Mouse (Mus musculus): ENCODE data around the gene Gramd1b.

Gene Gramd1b

GRCm38 (mm10) chr9:40519294-40519693 lies 11.9 kb downstream of the Gramd1b start:
- no peak for DNase-seq (ENCODE audit: low read depth in 2 of 2, low spot score in 2 of 2)

- DNase-seq (ENCODE audit: low read depth in 2 of 2, low spot score in 2 of 2) = no peak
Measured at GRCm38 (mm10) chr9:40511970-40512369, 19.2 kb downstream of the Gramd1b start.

GRCm38 (mm10) chr9:40509479-40509878 lies 21.7 kb downstream of the Gramd1b start:
- DNase-seq (ENCODE audit: low read depth in 2 of 2, low spot score in 2 of 2) = no peak

- no peak for DNase-seq (ENCODE audit: low read depth in 2 of 2, low spot score in 2 of 2)
Measured at GRCm38 (mm10) chr9:40506576-40506975, 24.6 kb downstream of the Gramd1b start.

GRCm38 (mm10) chr9:40505471-40506312 lies 25.5 kb downstream of the Gramd1b start:
- DNase-seq (ENCODE audit: low read depth in 2 of 2, low spot score in 2 of 2) = peak in 1 of 2 experiments; percentile 8

- DNase-seq (ENCODE audit: low read depth in 2 of 2, low spot score in 2 of 2) = no peak
Measured at GRCm38 (mm10) chr9:40504886-40505285, 26.3 kb downstream of the Gramd1b start.

- DNase-seq (ENCODE audit: low read depth in 2 of 2, low spot score in 2 of 2) = no peak
Measured at GRCm38 (mm10) chr9:40500691-40501090, 30.5 kb downstream of the Gramd1b start.

- DNase-seq (ENCODE audit: low read depth in 2 of 2, low spot score in 2 of 2) = peak in 1 of 2 experiments; percentile 17
Measured at GRCm38 (mm10) chr9:40482351-40483084, 48.7 kb downstream of the Gramd1b start.

GRCm38 (mm10) chr9:40481271-40481670 lies 49.9 kb downstream of the Gramd1b start:
- DNase-seq (ENCODE audit: low read depth in 2 of 2, low spot score in 2 of 2) = no peak

GRCm38 (mm10) chr9:40479333-40479732 lies 51.9 kb downstream of the Gramd1b start:
- DNase-seq (ENCODE audit: low read depth in 2 of 2, low spot score in 2 of 2) = peak; percentile 61 to 75

GRCm38 (mm10) chr9:40478146-40478900 lies 52.9 kb downstream of the Gramd1b start:
- no peak for DNase-seq (ENCODE audit: low read depth in 2 of 2, low spot score in 2 of 2)

GRCm38 (mm10) chr9:40477611-40478010 lies 53.6 kb downstream of the Gramd1b start:
- DNase-seq (ENCODE audit: low read depth in 2 of 2, low spot score in 2 of 2) = no peak

GRCm38 (mm10) chr9:40476098-40476497 lies 55.1 kb downstream of the Gramd1b start:
- no peak for DNase-seq (ENCODE audit: low read depth in 2 of 2, low spot score in 2 of 2)

GRCm38 (mm10) chr9:40472961-40473510 lies 58.1 kb downstream of the Gramd1b start:
- DNase-seq (ENCODE audit: low read depth in 2 of 2, low spot score in 2 of 2) = no peak

- no peak for DNase-seq (ENCODE audit: low read depth in 2 of 2, low spot score in 2 of 2)
Measured at GRCm38 (mm10) chr9:40469403-40470137, 61.6 kb downstream of the Gramd1b start.

- DNase-seq (ENCODE audit: low read depth in 2 of 2, low spot score in 2 of 2) = no peak
Measured at GRCm38 (mm10) chr9:40466782-40467181, 64.4 kb downstream of the Gramd1b start.

- no peak for DNase-seq (ENCODE audit: low read depth in 2 of 2, low spot score in 2 of 2)
Measured at GRCm38 (mm10) chr9:40465596-40465995, 65.6 kb downstream of the Gramd1b start.

- no peak for DNase-seq (ENCODE audit: low read depth in 2 of 2, low spot score in 2 of 2)
Measured at GRCm38 (mm10) chr9:40462401-40462800, 68.8 kb downstream of the Gramd1b start.

- DNase-seq (ENCODE audit: low read depth in 2 of 2, low spot score in 2 of 2) = no peak
Measured at GRCm38 (mm10) chr9:40460781-40461180, 70.4 kb downstream of the Gramd1b start.

All from CD8-positive naive resting alpha-beta T cell, adult 2 months (primary cell).